Mouse (Mus musculus) retina, adult 2 months (tissue): ENCODE measurements around the gene Zfp820.
A peak's percentile ranks its signal among the peaks of the same experiment; 100 is the strongest.
"Not testable (repeated sequence)": the region's sequence is repeated elsewhere in the genome, so short reads cannot be mapped to it uniquely, and the experiment has no call there.

Experiments
- DNase-seq: peaks from one replicate; pipeline ENCODE4 v3.0.0-alpha.2; 2012; ENCODE audit warnings: low read depth, low spot score

The Zfp820 gene

DNA sequence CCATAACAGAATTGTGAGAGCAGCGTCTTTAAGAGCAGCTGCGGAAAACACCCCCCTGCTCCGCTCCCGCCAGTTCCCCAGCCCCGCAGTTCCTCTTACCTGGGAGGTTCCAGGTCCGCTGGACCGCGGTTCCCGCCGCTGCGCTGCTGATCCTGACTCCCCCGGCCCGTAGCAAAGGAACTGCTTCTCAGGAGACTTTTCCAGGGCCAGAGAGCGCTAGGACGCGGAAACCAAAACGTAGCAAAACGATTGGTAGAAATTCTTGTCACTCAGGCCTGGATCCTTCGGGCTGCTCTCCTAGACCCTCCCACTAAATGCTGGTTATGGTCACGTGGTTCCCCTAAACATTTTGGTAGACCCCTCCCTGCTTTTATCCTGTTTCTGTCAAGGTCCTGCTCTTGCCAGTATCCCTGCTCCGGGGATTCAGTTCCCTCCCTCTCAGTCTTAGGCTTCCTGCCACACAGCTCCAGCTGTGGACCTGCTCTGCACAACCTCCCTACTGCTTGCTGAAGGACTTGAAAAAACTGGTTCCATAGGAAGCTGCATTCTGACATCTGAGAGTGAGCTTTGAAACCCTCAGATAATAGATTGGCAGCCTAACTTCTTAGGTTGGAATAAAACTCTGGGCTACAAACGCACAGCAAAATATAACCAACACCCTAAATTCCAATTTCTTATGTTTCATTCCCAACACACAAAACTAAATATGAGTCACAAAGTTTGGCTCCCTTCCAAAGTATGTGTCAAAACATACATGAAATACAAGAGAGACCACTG is at the start of gene Zfp820:
Zfp820 (minus strand) TSS at position 228 of the 777 bp plus-strand sequence.
- DNase-seq, result peak; percentile 15

DNA sequence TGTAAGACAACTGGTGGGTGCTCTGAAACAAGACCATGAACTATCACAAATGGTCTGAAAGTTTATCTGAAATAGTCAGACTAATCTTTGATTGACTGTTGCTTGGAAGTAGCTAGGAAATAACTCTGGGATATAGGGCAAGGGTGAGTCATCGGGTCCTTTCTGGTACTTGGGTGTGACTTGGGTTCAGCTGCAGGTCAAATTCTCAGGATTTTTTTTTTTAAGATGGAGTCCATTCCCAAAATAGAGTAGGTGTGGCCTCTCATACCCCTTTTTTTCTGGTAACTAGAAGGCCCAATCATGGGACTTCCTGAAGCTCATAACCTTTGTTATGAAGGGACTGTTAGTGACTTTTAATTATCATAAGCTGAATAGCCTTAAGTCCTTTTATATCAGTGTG is 25.7 kb upstream of the Zfp820 start:
- no peak for DNase-seq

DNA sequence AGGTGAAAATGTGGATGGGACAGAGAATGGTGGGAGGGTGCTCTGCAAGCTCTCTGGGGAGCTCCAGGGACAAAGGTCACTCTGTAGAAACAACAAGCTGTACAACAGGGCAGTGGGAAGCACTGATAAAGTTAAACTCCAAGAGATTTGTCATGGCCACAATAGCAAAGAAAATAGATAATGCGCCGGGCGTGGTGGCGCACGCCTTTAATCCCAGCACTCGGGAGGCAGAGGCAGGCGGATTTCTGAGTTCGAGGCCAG is 680 bp upstream of the Zfp820 start:
- DNase-seq, result not testable (repeated sequence)

DNA sequence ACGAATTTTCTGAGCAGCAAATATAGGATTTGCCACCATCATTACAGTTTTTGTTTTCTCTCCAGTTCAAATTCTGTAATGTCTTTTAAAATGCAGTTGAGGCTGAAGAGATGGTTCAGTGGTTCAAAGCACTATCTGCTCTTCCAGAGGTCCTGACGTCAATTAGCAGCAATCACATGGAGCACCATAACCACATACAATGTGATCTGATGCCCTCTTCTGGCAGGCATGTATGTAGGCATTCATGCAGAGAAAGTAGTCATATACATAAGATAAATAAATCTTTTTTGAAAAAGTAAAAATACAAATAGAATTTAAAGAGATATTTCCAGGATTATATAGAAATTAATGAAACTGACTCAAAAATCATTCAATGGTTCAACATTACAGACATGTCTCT is 7.1 kb downstream of the Zfp820 start:
- DNase-seq, result no peak

DNA sequence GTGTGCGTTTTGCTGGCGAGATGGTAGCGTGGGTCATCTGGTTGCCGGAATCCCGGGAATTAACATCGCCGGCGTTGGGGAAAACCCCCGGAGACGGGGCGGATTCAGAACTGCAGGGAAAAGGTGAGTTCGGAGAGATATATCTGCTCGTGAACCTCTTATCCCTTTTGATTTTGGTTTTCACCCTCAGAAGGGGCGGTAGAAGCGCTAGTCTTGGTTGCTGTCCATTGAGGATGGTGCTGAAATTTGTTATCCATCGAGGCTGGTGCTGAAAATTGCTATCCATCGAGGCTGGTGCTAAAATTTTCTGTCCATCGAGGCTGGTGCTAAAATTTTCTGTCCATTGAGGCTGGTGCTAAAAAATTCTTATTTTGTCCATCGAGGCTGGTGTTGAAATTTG is 44.2 kb downstream of the Zfp820 start:
- not testable (repeated sequence) for DNase-seq

DNA sequence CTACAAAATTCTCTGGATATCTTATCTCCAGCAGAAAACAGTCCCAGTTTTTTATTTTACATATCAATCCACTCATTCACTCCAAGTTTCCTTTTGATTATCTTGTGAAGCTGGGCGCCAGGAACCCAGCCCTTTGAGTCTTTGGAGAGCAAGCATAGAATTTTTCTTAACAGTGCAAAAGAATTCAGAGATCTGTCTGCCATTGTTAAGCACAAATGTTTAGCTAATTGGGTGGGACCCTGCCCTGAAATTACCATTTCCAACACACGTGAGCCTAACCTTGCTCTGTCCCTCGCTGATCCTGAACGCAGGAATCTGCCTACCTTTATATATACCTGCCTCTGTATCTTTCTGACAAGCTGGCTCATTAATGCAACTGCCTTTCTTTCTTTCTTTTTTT is 53.3 kb downstream of the Zfp820 start:
- DNase-seq, result no peak

DNA sequence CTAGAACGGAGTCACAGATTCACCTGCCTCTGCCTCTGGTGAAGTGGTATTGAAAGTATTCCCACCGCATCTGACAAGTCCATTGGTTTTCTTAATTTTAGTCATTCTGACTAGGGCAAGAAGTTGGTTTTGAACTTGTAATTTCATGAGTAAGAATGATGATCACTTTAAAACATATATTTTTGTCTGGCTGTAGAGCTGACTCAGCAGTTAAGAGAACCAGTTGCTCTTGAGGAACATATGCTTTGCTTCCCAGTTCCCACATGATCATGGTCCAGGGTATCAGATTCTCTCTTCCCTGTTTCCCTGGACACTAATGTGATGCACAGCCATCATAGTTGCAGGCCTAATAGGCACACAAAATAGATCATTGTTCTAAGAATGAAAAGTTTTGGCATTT is 75.2 kb downstream of the Zfp820 start:
- no peak for DNase-seq
